Mouse (Mus musculus): ENCODE results near the gene Hrh1. TPM values are rescaled to one million over a fixed set of nuclear protein-coding genes. Genes with fewer than 3 reads are reported as not detected.

The Hrh1 gene
- polyA plus RNA-seq, 1 experiment: 0.66 TPM

- Histone ChIP-seq H3K27ac (ENCODE audit: insufficient read depth, low read depth, low read length) (peak overlapping the region; percentile 45), H3K4me1 (ENCODE audit: control insufficient read depth, insufficient read depth, low read length) (peaks cover 38% of the 10 kb centered on the region), H3K4me3 (ENCODE audit: insufficient read depth, low read length) (no peak overlapping the region; the same call in 1 of the 2 replicates)
- TF ChIP-seq POLR2A (IDR thresholded peaks at IDR 0.05; ENCODE audit: borderline replicate concordance, low read depth, low read length) (no peak), CTCF (IDR thresholded peaks at IDR 0.05; ENCODE audit: low read depth, low read length) (no peak)
These were observed 6.4 kb downstream of the Hrh1 start for GRCm38 (mm10) chr6:114404128-114404527.

- Histone ChIP-seq H3K4me3 (ENCODE audit: insufficient read depth, low read length) (no peak overlapping the region), H3K4me1 (ENCODE audit: control insufficient read depth, insufficient read depth, low read length) (peaks cover 30% of the 10 kb centered on the region), H3K27ac (ENCODE audit: insufficient read depth, low read depth, low read length) (peak overlapping the region; percentile 38)
- TF ChIP-seq CTCF (IDR thresholded peaks at IDR 0.05; ENCODE audit: low read depth, low read length): no peak
- no peak for TF ChIP-seq POLR2A (IDR thresholded peaks at IDR 0.05; ENCODE audit: borderline replicate concordance, low read depth, low read length)
These were observed 7.2 kb downstream of the Hrh1 start for GRCm38 (mm10) chr6:114404774-114405468.

GRCm38 (mm10) chr6:114406634-114407033 is 8.9 kb downstream of the Hrh1 start:
- Histone ChIP-seq H3K4me3 (ENCODE audit: insufficient read depth, low read length) (no peak overlapping the region), H3K4me1 (ENCODE audit: control insufficient read depth, insufficient read depth, low read length) (peaks cover 17% of the 10 kb centered on the region), H3K27ac (ENCODE audit: insufficient read depth, low read depth, low read length) (no peak overlapping the region)
- TF ChIP-seq CTCF (IDR thresholded peaks at IDR 0.05; ENCODE audit: low read depth, low read length) (peak; percentile 44; the same call in 1 of the 2 replicates), POLR2A (IDR thresholded peaks at IDR 0.05; ENCODE audit: borderline replicate concordance, low read depth, low read length) (no peak)

- Histone ChIP-seq H3K4me3 (ENCODE audit: insufficient read depth, low read length) (no peak overlapping the region), H3K4me1 (ENCODE audit: control insufficient read depth, insufficient read depth, low read length) (peaks cover 17% of the 10 kb centered on the region), H3K27ac (ENCODE audit: insufficient read depth, low read depth, low read length) (no peak overlapping the region)
- TF ChIP-seq CTCF (IDR thresholded peaks at IDR 0.05; ENCODE audit: low read depth, low read length) (no peak), POLR2A (IDR thresholded peaks at IDR 0.05; ENCODE audit: borderline replicate concordance, low read depth, low read length) (no peak)
These were observed 9.3 kb downstream of the Hrh1 start for GRCm38 (mm10) chr6:114407049-114407448.

GRCm38 (mm10) chr6:114408278-114408677 is 10.5 kb downstream of the Hrh1 start:
- Histone ChIP-seq H3K27ac (ENCODE audit: insufficient read depth, low read depth, low read length) (no peak overlapping the region), H3K4me1 (ENCODE audit: control insufficient read depth, insufficient read depth, low read length) (peaks cover 15% of the 10 kb centered on the region), H3K4me3 (ENCODE audit: insufficient read depth, low read length) (no peak overlapping the region)
- TF ChIP-seq POLR2A (IDR thresholded peaks at IDR 0.05; ENCODE audit: borderline replicate concordance, low read depth, low read length): no peak
- TF ChIP-seq CTCF (IDR thresholded peaks at IDR 0.05; ENCODE audit: low read depth, low read length): no peak

GRCm38 (mm10) chr6:114411913-114412312 is 14.2 kb downstream of the Hrh1 start:
- Histone ChIP-seq H3K4me3 (ENCODE audit: insufficient read depth, low read length) (no peak overlapping the region), H3K4me1 (ENCODE audit: control insufficient read depth, insufficient read depth, low read length) (no peaks in the 10 kb centered on the region), H3K27ac (ENCODE audit: insufficient read depth, low read depth, low read length) (no peak overlapping the region)
- no peak for TF ChIP-seq POLR2A (IDR thresholded peaks at IDR 0.05; ENCODE audit: borderline replicate concordance, low read depth, low read length)
- TF ChIP-seq CTCF (IDR thresholded peaks at IDR 0.05; ENCODE audit: low read depth, low read length): no peak

- Histone ChIP-seq H3K27ac (ENCODE audit: insufficient read depth, low read depth, low read length) (no peak overlapping the region), H3K4me1 (ENCODE audit: control insufficient read depth, insufficient read depth, low read length) (no peaks in the 10 kb centered on the region), H3K4me3 (ENCODE audit: insufficient read depth, low read length) (no peak overlapping the region)
- TF ChIP-seq POLR2A (IDR thresholded peaks at IDR 0.05; ENCODE audit: borderline replicate concordance, low read depth, low read length) (no peak), CTCF (IDR thresholded peaks at IDR 0.05; ENCODE audit: low read depth, low read length) (no peak)
These were observed 16.8 kb downstream of the Hrh1 start for GRCm38 (mm10) chr6:114414510-114414909.

- TF ChIP-seq CTCF (IDR thresholded peaks at IDR 0.05; ENCODE audit: low read depth, low read length) (no peak), POLR2A (IDR thresholded peaks at IDR 0.05; ENCODE audit: borderline replicate concordance, low read depth, low read length) (no peak)
- Histone ChIP-seq H3K27ac (ENCODE audit: insufficient read depth, low read depth, low read length) (no peak overlapping the region), H3K4me1 (ENCODE audit: control insufficient read depth, insufficient read depth, low read length) (no peaks in the 10 kb centered on the region), H3K4me3 (ENCODE audit: insufficient read depth, low read length) (no peak overlapping the region)
These were observed 20.3 kb downstream of the Hrh1 start for GRCm38 (mm10) chr6:114418037-114418436.

- Histone ChIP-seq H3K4me3 (ENCODE audit: insufficient read depth, low read length) (no peak overlapping the region), H3K27ac (ENCODE audit: insufficient read depth, low read depth, low read length) (no peak overlapping the region), H3K4me1 (ENCODE audit: control insufficient read depth, insufficient read depth, low read length) (no peaks in the 10 kb centered on the region)
- TF ChIP-seq POLR2A (IDR thresholded peaks at IDR 0.05; ENCODE audit: borderline replicate concordance, low read depth, low read length) (no peak), CTCF (IDR thresholded peaks at IDR 0.05; ENCODE audit: low read depth, low read length) (no peak)
These were observed 23.3 kb downstream of the Hrh1 start for GRCm38 (mm10) chr6:114421061-114421460.

- Histone ChIP-seq H3K27ac (ENCODE audit: insufficient read depth, low read depth, low read length) (no peak overlapping the region), H3K4me1 (ENCODE audit: control insufficient read depth, insufficient read depth, low read length) (no peaks in the 10 kb centered on the region), H3K4me3 (ENCODE audit: insufficient read depth, low read length) (no peak overlapping the region)
- no peak for TF ChIP-seq CTCF (IDR thresholded peaks at IDR 0.05; ENCODE audit: low read depth, low read length)
- TF ChIP-seq POLR2A (IDR thresholded peaks at IDR 0.05; ENCODE audit: borderline replicate concordance, low read depth, low read length): no peak
These were observed 25.4 kb downstream of the Hrh1 start for GRCm38 (mm10) chr6:114423051-114423676.
